In the genomic region with DNA sequence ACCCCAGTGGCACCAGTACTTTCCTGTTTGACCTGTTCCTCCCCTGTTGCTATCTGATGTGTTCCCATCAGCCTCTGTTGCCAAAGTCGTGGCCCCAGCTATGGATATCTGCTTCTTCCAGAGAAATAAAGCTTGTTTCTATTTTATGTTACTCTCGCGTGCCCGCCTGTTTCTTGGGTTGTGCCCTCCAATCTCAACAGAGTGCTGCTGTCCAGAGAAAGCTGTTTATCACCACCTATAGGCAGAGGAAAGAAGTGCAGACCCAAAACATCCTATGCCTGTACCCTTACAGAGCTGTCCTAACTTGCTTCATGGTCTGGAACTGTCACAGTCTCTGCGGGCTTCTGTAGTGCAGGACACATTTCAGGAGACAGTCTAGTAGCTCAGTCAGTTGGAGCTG, we compare ENCODE assay signal across 1 mouse cellular context.
A peak's percentile ranks its signal among the peaks of the same experiment; 100 is the strongest.
TF ChIP-seq lines count a peak whose summit lies in the region.

No protein-coding gene starts in this region.

TF ChIP-seq in CH12.LX, 34 proteins besides CTCF, POLR2A, EP300 and RAD21:
- TF ChIP-seq GABPA (IDR thresholded peaks at IDR 0.05; ENCODE audit: insufficient replicate concordance, low read depth, low read length), result no peak
- no peak for TF ChIP-seq HCFC1 (IDR thresholded peaks at IDR 0.05; ENCODE audit: low read depth, low read length)
- peak; percentile 79 for TF ChIP-seq SMC3 (IDR thresholded peaks at IDR 0.05; ENCODE audit: low read depth, low read length)
- no peak for TF ChIP-seq SIN3A (IDR thresholded peaks at IDR 0.05; ENCODE audit: low read length)
